In genomic region chr10:60803971-60804370, GRCm38 (mm10) we compare ENCODE assay signal across 16 mouse cellular contexts. TPM values are rescaled to one million over a fixed set of nuclear protein-coding genes. Genes with fewer than 3 reads are reported as not detected.
DNase-seq lines count a peak whose midpoint lies in the region; ATAC-seq and TF ChIP-seq lines count a peak whose summit lies in the region.
"Had no signal": no experiment of that assay in that cellular context is flagged by ENCODE, and none has a peak within 500 bp of the region (broad histone marks: within the 10 kb centered on the region; RNA-seq: fewer than 3 reads in every experiment).

No protein-coding gene starts in this region.

- H3K27ac ChIP-seq in heart, embryonic 16.5 days (ENCODE audit: low read length) = peak overlapping the region; percentile 83; the same call in 1 of the 2 replicates
- no peak overlapping the region; the same call in 1 of the 2 replicates for H3K27ac ChIP-seq in heart, adult 2 months
- 0 out of 2 replicates have a peak overlapping the region, but pooled peaks have one; percentile 40 for H3K27ac ChIP-seq in embryonic facial prominence, embryonic 10.5 days (replicated peaks)
- H3K27ac ChIP-seq: liver, embryonic 13.5 days; neural tube, embryonic 12.5 days had no signal

- 60% methylated on average over 10 of the region's 10 CpGs for WGBS in heart, embryonic 16.5 days
- WGBS in heart, adult 2 months = 67% methylated on average over 10 of the region's 10 CpGs
- WGBS in embryonic facial prominence, embryonic 10.5 days = 92% methylated on average over 10 of the region's 10 CpGs

- no peak overlapping the region for H3K4me2 ChIP-seq in heart, embryonic 16.5 days (ENCODE audit: low read depth, low read length)
- H3K4me2 ChIP-seq: liver, embryonic 13.5 days; neural tube, embryonic 12.5 days had no signal

- H3K27me3 ChIP-seq in heart, embryonic 16.5 days (ENCODE audit: control insufficient read depth, insufficient read depth, low read length) = no peaks in the 10 kb centered on the region
- H3K27me3 ChIP-seq in heart, adult 2 months (ENCODE audit: control insufficient read depth, insufficient read depth, low read length) = no peaks in the 10 kb centered on the region
- H3K27me3 ChIP-seq in embryonic facial prominence, embryonic 10.5 days (replicated peaks; ENCODE audit: low read depth, poor library complexity, severe bottlenecking) = peaks cover 75% of the 10 kb centered on the region

- H3K9me3 ChIP-seq in heart, embryonic 16.5 days (replicated peaks; ENCODE audit: control insufficient read depth, low read length) = no peaks in the 10 kb centered on the region
- H3K9me3 ChIP-seq in embryonic facial prominence, embryonic 10.5 days = no peaks in the 10 kb centered on the region
- H3K9me3 ChIP-seq: liver, embryonic 13.5 days; neural tube, embryonic 12.5 days had no signal

- no peak for TF ChIP-seq EP300 in heart, adult 2 months (IDR thresholded peaks at IDR 0.05; ENCODE audit: insufficient read depth, low read depth, low read length)

- no peaks in the 10 kb centered on the region for H3K36me3 ChIP-seq in heart, embryonic 16.5 days (ENCODE audit: control insufficient read depth, insufficient read depth)
- no peaks in the 10 kb centered on the region for H3K36me3 ChIP-seq in heart, adult 2 months (ENCODE audit: control insufficient read depth, insufficient read depth, low read length)
- no peaks in the 10 kb centered on the region for H3K36me3 ChIP-seq in embryonic facial prominence, embryonic 10.5 days (replicated peaks)
- H3K36me3 ChIP-seq: G1E; liver, embryonic 13.5 days; neural tube, embryonic 12.5 days had no signal

- intact Hi-C loops in heart, adult 2 months (cut with DNase I) = no loop called here
- intact Hi-C loops in left cerebral cortex, postnatal 25 days (cut with DNase I) = no loop called here

- no peak overlapping the region for H3K4me3 ChIP-seq in heart, embryonic 16.5 days (ENCODE audit: low read length)
- no peak overlapping the region for H3K4me3 ChIP-seq in heart, adult 2 months
- H3K4me3 ChIP-seq in embryonic facial prominence, embryonic 10.5 days = no peak overlapping the region
- H3K4me3 ChIP-seq: liver, embryonic 13.5 days; neural tube, embryonic 12.5 days had no signal

- TF ChIP-seq CTCF in heart, adult 2 months (IDR thresholded peaks at IDR 0.05) = no peak

- ATAC-seq in heart, embryonic 16.5 days (replicated peaks; ENCODE audit: extremely low read depth, insufficient read depth, low FRiP score) = no peak
- ATAC-seq: forebrain, embryonic 14.5 days; inflammation-experienced regulatory T-cells, adult 6 months had no signal

- DNase-seq in heart, adult 2 months = no peak
- DNase-seq in lung, postnatal 36 days = peak; percentile 31
- DNase-seq in lung, adult 18-20 months = no peak
- peak; percentile 68 for DNase-seq in cerebellum, adult 8-10 months
- DNase-seq in embryonic facial prominence, embryonic 10.5 days (ENCODE audit: low spot score) = no peak
- DNase-seq in left cerebral cortex, postnatal 25 days (ENCODE audit: low spot score in 2 of 2) = no peak
- no peak for DNase-seq in ovary, postnatal 14 days (ENCODE audit: low spot score)
- DNase-seq: kidney, postnatal 10 days; liver, embryonic 13.5 days; lung, postnatal 10 days had no signal

- peak overlapping the region; percentile 43; the same call in 1 of the 2 replicates for H3K9ac ChIP-seq in heart, embryonic 16.5 days (ENCODE audit: low read length)
- no peak overlapping the region for H3K9ac ChIP-seq in heart, adult 2 months (ENCODE audit: low read depth, low read length)
- H3K9ac ChIP-seq: liver, embryonic 13.5 days; neural tube, embryonic 12.5 days had no signal

- no peaks in the 10 kb centered on the region for H3K79me2 ChIP-seq in heart, adult 2 months (replicated peaks; ENCODE audit: control insufficient read depth, insufficient read depth, low read length)

- TF ChIP-seq POLR2A in heart, adult 2 months (IDR thresholded peaks at IDR 0.05; ENCODE audit: insufficient read depth, low read depth, low read length) = no peak

- H3K4me1 ChIP-seq in heart, embryonic 16.5 days (ENCODE audit: control insufficient read depth, insufficient read depth, low read length) = peaks cover 87% of the 10 kb centered on the region
- H3K4me1 ChIP-seq in heart, adult 2 months (ENCODE audit: control insufficient read depth, insufficient read depth, low read length) = peaks cover 48% of the 10 kb centered on the region
- peaks cover 92% of the 10 kb centered on the region for H3K4me1 ChIP-seq in embryonic facial prominence, embryonic 10.5 days

RNA-seq across cellular contexts. Expression of gene Unc5b, which starts 27.4 kb away (rescaled TPM):
- polyA plus RNA-seq in heart, embryonic 16.5 days (2015; fragmentation: Nextera tagmentation; extraction: Ambion mirVana) = 10.0 and 12.5 TPM in 2 replicates
- total RNA-seq in heart, adult 2 months (2021) = 10 to 100 TPM; 11.0 to 12.6 TPM
- polyA plus RNA-seq in heart, adult 2 months (2012; rRNA removed) = 12.2 and 15.0 TPM in 2 replicates
- 6.0 and 7.2 TPM in 2 replicates for polyA plus RNA-seq in embryonic facial prominence, embryonic 10.5 days (2016; fragmentation: Nextera tagmentation; extraction: Ambion mirVana)
- 10 to 100 TPM; 10.1 to 10.8 TPM for total RNA-seq in left cerebral cortex, postnatal 25 days (2021)
- total RNA-seq: megakaryocyte-erythroid progenitor cell, adult 5-6 weeks had no signal
- polyA plus RNA-seq: G1E had no signal

RNA-seq across cellular contexts. Expression of gene Slc29a3, which starts 51.4 kb away (rescaled TPM):
- polyA plus RNA-seq in heart, embryonic 16.5 days (2015; fragmentation: Nextera tagmentation; extraction: Ambion mirVana) = 6.6 and 8.0 TPM in 2 replicates
- total RNA-seq in heart, adult 2 months (2021) = 1 to 10 TPM; 4.1 to 5.6 TPM
- polyA plus RNA-seq in heart, adult 2 months (2012; rRNA removed) = 3.9 and 4.9 TPM in 2 replicates
- polyA plus RNA-seq in embryonic facial prominence, embryonic 10.5 days (2016; fragmentation: Nextera tagmentation; extraction: Ambion mirVana) = 9.4 and 12.7 TPM in 2 replicates
- total RNA-seq in left cerebral cortex, postnatal 25 days (2021) = 10 to 100 TPM; 14.9 to 17.5 TPM

Comparison
In these comparisons a context has a peak if more than half of its experiments do, and no peak if none do; other contexts are left out.
1. DNase-seq: peak in lung, postnatal 36 days (single experiment) and cerebellum, adult 8-10 months (single experiment); none in heart, adult 2 months (0 of 2), lung, adult 18-20 months (0 of 2), embryonic facial prominence, embryonic 10.5 days (single experiment), left cerebral cortex, postnatal 25 days (0 of 2) and ovary, postnatal 14 days (single experiment).